Mouse (Mus musculus) C2C12 (cell line): ENCODE measurements at regions not wholly inside any gene's neighbourhood (a gene's known extent, or its start where the extent isn't known, plus 50 kb on each side); places are given as distances from the start of the nearest gene placed in this dataset.

Experiments used
- CEBPB ChIP-seq: IDR thresholded peaks from one replicate; pipeline ENCODE4 v1.6.1; 2011; ENCODE audit warnings: low read depth, mild to moderate bottlenecking, control low read depth, moderate library complexity
- CTCF ChIP-seq: IDR thresholded peaks from one replicate; pipeline ENCODE4 v1.5.1; 2011; ENCODE audit not compliant: control insufficient read depth, insufficient read depth, insufficient read length
- MAX ChIP-seq: IDR thresholded peaks from one replicate; pipeline ENCODE4 v1.6.1; 2011; ENCODE audit warnings: mild to moderate bottlenecking, control low read depth
- MYOD1 ChIP-seq: IDR thresholded peaks from one replicate; pipeline ENCODE4 v1.6.1; 2011; ENCODE audit warnings: low read depth; ENCODE audit not compliant: control insufficient read depth, insufficient read length
- USF1 ChIP-seq: IDR thresholded peaks from one replicate; pipeline ENCODE4 v1.6.1; 2011; ENCODE audit warnings: low read depth, mild to moderate bottlenecking, control low read depth, moderate library complexity

DNA sequence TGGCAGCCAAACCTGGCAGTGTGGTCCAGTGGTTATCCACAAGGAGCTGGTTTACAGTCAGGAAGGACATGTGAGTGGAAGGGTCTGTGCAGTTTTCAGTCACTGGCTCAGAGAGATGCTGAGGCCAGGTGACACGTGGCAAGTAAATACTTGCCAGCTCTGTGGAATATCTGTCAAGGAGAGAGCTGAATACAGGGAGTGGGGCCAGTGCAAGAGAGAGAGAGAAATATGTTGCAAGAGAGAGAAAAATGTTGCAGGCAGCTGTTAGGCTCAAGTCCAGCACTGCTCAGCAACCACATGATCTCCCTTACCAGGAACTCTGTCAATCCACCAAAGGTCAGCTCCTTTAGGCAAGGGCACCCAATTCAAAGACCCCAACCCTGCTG lies 88.2 kb downstream of the Tpra1 start:
- TF ChIP-seq CTCF (no peak), CEBPB (no peak), USF1 (no peak), MYOD1 (no peak), MAX (no peak)
